Mouse (Mus musculus) MEL (cell line): ENCODE results near the gene Paqr4. TPM values are rescaled to one million over a fixed set of nuclear protein-coding genes. Genes with fewer than 3 reads are reported as not detected.

Source experiments
- DNase-seq: peaks from one replicate; pipeline ENCODE4 v3.0.0; 2011; ENCODE audit warnings: low read depth, low spot score
- H3K27ac ChIP-seq: 2 replicates; pipeline ENCODE4 v1.5.1; 2012; ENCODE audit warnings: low read depth, mild to moderate bottlenecking, control low read depth, low read length, moderate library complexity; ENCODE audit not compliant: control insufficient read depth
- H3K27me3 ChIP-seq, 2 experiments: fragments of 150-350 bp in 1 of 2; sonication (generic) in 1 of 2; 2 replicates each; pipeline ENCODE4 v1.6.1; 2012; ENCODE audit warnings: low read length in 2 of 2, mild to moderate bottlenecking in 2 of 2, improper control_type of control experiment in 1 of 2, moderate library complexity in 1 of 2; ENCODE audit not compliant: insufficient read depth in 2 of 2, control insufficient read depth in 1 of 2
- H3K36me3 ChIP-seq, 2 experiments: 2 replicates each; pipeline ENCODE4 v1.6.1; 2012 to 2014; ENCODE audit warnings: low read length in 2 of 2, improper control_type of control experiment in 1 of 2, inconsistent platforms in 1 of 2, mild to moderate bottlenecking in 1 of 2; ENCODE audit not compliant: insufficient read depth in 2 of 2, control insufficient read depth in 1 of 2
- H3K4me1 ChIP-seq, 2 experiments: fragments of 150-350 bp in 1 of 2; sonication (generic) in 1 of 2; 2 replicates each; pipeline ENCODE4 v1.6.1; 2012; ENCODE audit warnings: low read length in 2 of 2, improper control_type of control experiment in 1 of 2, mild to moderate bottlenecking in 1 of 2; ENCODE audit not compliant: insufficient read depth in 2 of 2, control insufficient read depth in 1 of 2
- H3K4me3 ChIP-seq, 2 experiments: fragments of 150-350 bp in 1 of 2; sonication (generic) in 1 of 2; 2 replicates each; pipeline ENCODE4 v1.5.1; 2012; ENCODE audit warnings: low read depth in 2 of 2, low read length in 2 of 2, mild to moderate bottlenecking in 2 of 2, moderate library complexity in 2 of 2, control low read depth in 1 of 2, improper control_type of control experiment in 1 of 2; ENCODE audit not compliant: control insufficient read depth in 1 of 2, insufficient read depth in 1 of 2
- H3K79me2 ChIP-seq: 2 replicates; pipeline ENCODE4 v1.6.1; 2012; ENCODE audit warnings: mild to moderate bottlenecking, low read length, moderate library complexity; ENCODE audit not compliant: control insufficient read depth, poor library complexity, insufficient read depth
- H3K9ac ChIP-seq: 2 replicates; pipeline ENCODE4 v1.6.1; 2012; ENCODE audit warnings: low read depth, mild to moderate bottlenecking, control low read depth, low read length, moderate library complexity; ENCODE audit not compliant: control insufficient read depth, poor library complexity, severe bottlenecking
- H3K9me3 ChIP-seq: fragments of 150-350 bp; sonication (generic); replicated peaks from 2 replicates; pipeline ENCODE4 v1.6.1; 2012; ENCODE audit warnings: mild to moderate bottlenecking, low read length, improper control_type of control experiment, moderate library complexity; ENCODE audit not compliant: insufficient read depth
- BHLHE40 ChIP-seq: IDR thresholded peaks from 2 replicates; pipeline ENCODE4 v1.6.1; 2012; ENCODE audit warnings: low read depth, mild to moderate bottlenecking, inconsistent platforms, low read length, improper control_type of control experiment, borderline replicate concordance
- CHD1 ChIP-seq: IDR thresholded peaks from 2 replicates; pipeline ENCODE4 v1.6.1; 2012; ENCODE audit warnings: low read depth, mild to moderate bottlenecking, inconsistent platforms, low read length, improper control_type of control experiment
- CHD2 ChIP-seq: IDR thresholded peaks from 2 replicates; pipeline ENCODE4 v1.6.1; 2011; ENCODE audit warnings: low read length, improper control_type of control experiment
- HCFC1 ChIP-seq: IDR thresholded peaks from 2 replicates; pipeline ENCODE4 v1.6.1; 2012; ENCODE audit warnings: low read depth, mild to moderate bottlenecking, inconsistent platforms, low read length, improper control_type of control experiment, moderate library complexity
- KAT2A ChIP-seq: conservative IDR thresholded peaks from 2 replicates; pipeline ENCODE4 v1.6.1; 2012; ENCODE audit warnings: low read depth, low read length, improper control_type of control experiment, inconsistent platforms
- MAX ChIP-seq: IDR thresholded peaks from 2 replicates; pipeline ENCODE4 v1.6.1; 2011; ENCODE audit warnings: low read length, improper control_type of control experiment
- MAZ ChIP-seq: IDR thresholded peaks from 2 replicates; pipeline ENCODE4 v1.6.1; 2012; ENCODE audit warnings: low read depth, mild to moderate bottlenecking, inconsistent platforms, low read length, improper control_type of control experiment
- MEF2A ChIP-seq: IDR thresholded peaks from 2 replicates; pipeline ENCODE4 v1.6.1; 2014; ENCODE audit warnings: low read depth, mild to moderate bottlenecking, inconsistent platforms, low read length, improper control_type of control experiment; ENCODE audit not compliant: poor library complexity, insufficient replicate concordance, severe bottlenecking; ENCODE audit errors: extremely low read depth
- MXI1 ChIP-seq: IDR thresholded peaks from 2 replicates; pipeline ENCODE4 v1.6.1; 2011; ENCODE audit warnings: mild to moderate bottlenecking, low read depth, low read length, improper control_type of control experiment
- MYB ChIP-seq: IDR thresholded peaks from 2 replicates; pipeline ENCODE4 v1.6.1; 2011; ENCODE audit warnings: mild to moderate bottlenecking, low read depth, low read length, improper control_type of control experiment
- MYC ChIP-seq: IDR thresholded peaks from 2 replicates; pipeline ENCODE4 v1.6.1; 2011; ENCODE audit warnings: low read depth, mild to moderate bottlenecking, low read length, improper control_type of control experiment, moderate library complexity
- NELFE ChIP-seq: IDR thresholded peaks from 2 replicates; pipeline ENCODE4 v1.6.1; 2011; ENCODE audit warnings: low read depth, low read length, improper control_type of control experiment
- NRF1 ChIP-seq: IDR thresholded peaks from 2 replicates; pipeline ENCODE4 v1.6.1; 2014; ENCODE audit warnings: low read depth, mild to moderate bottlenecking, inconsistent platforms, low read length, improper control_type of control experiment, moderate library complexity; ENCODE audit not compliant: poor library complexity, insufficient read depth, severe bottlenecking
- RAD21 ChIP-seq: IDR thresholded peaks from 2 replicates; pipeline ENCODE4 v1.6.1; 2011; ENCODE audit warnings: mild to moderate bottlenecking, low read depth, low read length, improper control_type of control experiment
- TAL1 ChIP-seq: IDR thresholded peaks from 2 replicates; pipeline ENCODE4 v1.6.1; 2012; ENCODE audit warnings: mild to moderate bottlenecking, inconsistent platforms, low read length, moderate library complexity, mixed read lengths
- TBP ChIP-seq: IDR thresholded peaks from 2 replicates; pipeline ENCODE4 v1.8.0; 2011; ENCODE audit warnings: low read depth, low read length, improper control_type of control experiment
- UBTF ChIP-seq: IDR thresholded peaks from 2 replicates; pipeline ENCODE4 v1.6.1; 2012; ENCODE audit warnings: low read depth, mild to moderate bottlenecking, inconsistent platforms, low read length, improper control_type of control experiment, moderate library complexity, borderline replicate concordance; ENCODE audit not compliant: insufficient read depth
- USF1 ChIP-seq: IDR thresholded peaks from 2 replicates; pipeline ENCODE4 v1.6.1; 2014; ENCODE audit warnings: low read depth, mild to moderate bottlenecking, inconsistent platforms, low read length, improper control_type of control experiment, moderate library complexity
- USF2 ChIP-seq, 2 experiments: IDR thresholded peaks; 2 replicates each; pipeline ENCODE4 v1.6.1; 2011 to 2012; ENCODE audit warnings: improper control_type of control experiment in 2 of 2, low read length in 2 of 2, borderline replicate concordance in 1 of 2, inconsistent platforms in 1 of 2, low read depth in 1 of 2, mild to moderate bottlenecking in 1 of 2; ENCODE audit not compliant: insufficient read depth in 1 of 2
- ZKSCAN1 ChIP-seq: IDR thresholded peaks from 2 replicates; pipeline ENCODE4 v1.6.1; 2012; ENCODE audit warnings: low read depth, mild to moderate bottlenecking, inconsistent platforms, low read length, improper control_type of control experiment, moderate library complexity
- ZMIZ1 ChIP-seq: IDR thresholded peaks from 2 replicates; pipeline ENCODE4 v1.6.1; 2012; ENCODE audit warnings: low read depth, mild to moderate bottlenecking, inconsistent platforms, low read length, improper control_type of control experiment, moderate library complexity
- polyA plus RNA-seq, 2 experiments: library from polyadenylated mRNA; stranded (reverse) in 1 of 2; unstranded in 1 of 2; fragments of >175 nt in 1 of 2; fragments of >200 nt in 1 of 2; gene quantifications; 2 replicates each; pipeline versions ENCODE4 v1.2.1 to v1.2.4; 2012; ENCODE audit warnings: low replicate concordance in 2 of 2, low read depth in 1 of 2; ENCODE audit not compliant: insufficient read length in 2 of 2, insufficient read depth in 1 of 2, missing spikeins in 1 of 2
- total RNA-seq: library from RNA; depleted of rRNA; stranded (reverse); fragments of 300-350 nt; gene quantifications from 2 replicates; pipeline ENCODE4 v1.2.3, GENCODE M21; 2012

Paqr4 gene
- total and polyA plus RNA-seq, 3 experiments: 6.5 to 10.7 TPM; not detected in 1

DNA sequence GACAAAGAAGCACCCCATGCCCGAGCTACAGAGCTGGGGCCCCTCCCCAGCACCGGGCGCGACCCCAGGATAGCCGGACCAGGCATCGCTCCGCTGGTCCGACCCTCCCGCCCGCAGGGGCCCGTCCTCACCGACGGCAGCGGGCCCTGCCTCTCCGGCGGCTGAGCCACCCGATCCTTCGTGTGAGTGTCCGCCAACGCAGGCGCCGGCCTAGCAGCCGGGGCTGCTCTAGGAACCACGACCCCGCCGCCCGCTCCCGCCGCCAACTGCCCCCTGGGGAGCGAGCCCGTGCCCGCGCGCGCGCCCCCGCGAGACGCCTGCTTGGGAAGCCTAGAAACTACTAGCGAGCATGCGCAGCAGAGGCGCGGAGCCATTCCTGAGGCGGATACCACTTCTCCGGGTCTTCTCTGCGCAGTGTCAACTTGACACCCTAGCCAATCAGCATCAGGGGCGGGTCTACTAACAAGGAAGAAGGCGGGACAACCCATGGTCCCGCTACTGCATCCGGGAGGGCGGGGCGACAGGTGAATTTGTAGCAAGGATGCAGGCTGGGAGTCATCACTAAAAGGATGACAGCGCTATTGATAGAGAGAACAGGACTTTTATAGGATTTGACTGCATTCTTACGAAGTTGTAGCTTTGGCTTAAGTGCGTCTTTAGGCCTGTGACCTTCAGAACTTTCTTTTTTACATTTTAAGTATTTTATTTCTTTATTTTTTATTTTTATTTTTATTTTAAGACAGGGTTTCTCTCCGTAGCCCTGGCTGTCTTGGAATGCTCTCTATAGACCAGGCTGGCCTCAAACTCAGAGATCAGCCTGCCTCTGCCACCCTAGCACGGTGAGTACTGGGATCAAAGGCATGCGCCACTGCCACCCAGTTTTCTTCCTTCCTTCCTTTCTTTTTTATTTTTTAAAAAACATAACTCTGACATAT is 30.9 kb upstream of the Paqr4 start, which contains the start of gene Flywch1 (continued):
- TF ChIP-seq TAL1: no peak
- TF ChIP-seq NRF1: peak; percentile 92
- no peak for TF ChIP-seq KAT2A
- TF ChIP-seq ZKSCAN1: no peak
- TF ChIP-seq MAZ: 0 out of 2 replicates have a peak, but pooled peaks have one; percentile 15
- 0 out of 2 replicates have a peak, but pooled peaks have one; percentile 14 for TF ChIP-seq MXI1
- no peak for TF ChIP-seq MYB
- TF ChIP-seq MAX: no peak
- no peak for TF ChIP-seq USF2 (IDR thresholded peaks at IDR 0.05; ENCODE audit: borderline replicate concordance in 1 of 2, insufficient read depth in 1 of 2, low read depth in 1 of 2, low read length in 2 of 2)
- TF ChIP-seq CHD2: no peak
- no peak for TF ChIP-seq USF1
- TF ChIP-seq UBTF: no peak
- peak; percentile 84 for TF ChIP-seq HCFC1
- no peak for TF ChIP-seq ZMIZ1
- TF ChIP-seq NELFE: peak; percentile 75
- TF ChIP-seq TBP: peak; percentile 74

DNA sequence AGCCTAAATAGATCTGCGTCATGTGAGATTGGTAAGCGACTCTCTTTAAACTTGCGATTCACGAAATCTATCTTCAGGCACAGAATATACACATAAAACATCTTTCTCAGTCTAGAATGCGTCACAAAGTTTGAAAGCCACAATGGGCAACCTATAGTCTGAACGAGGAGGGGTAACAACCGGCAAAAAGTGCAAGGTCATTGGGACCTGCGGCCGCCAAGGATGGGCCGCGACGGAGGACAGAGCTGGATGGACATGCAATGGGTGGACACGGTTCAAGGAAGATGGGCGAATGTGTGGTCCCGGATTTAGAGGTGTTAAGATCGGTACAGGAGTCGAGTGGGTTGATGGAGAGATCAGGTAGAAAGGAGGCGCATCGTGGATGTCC is 30.2 kb upstream of the Paqr4 start:
- peak; percentile 54 for DNase-seq
- H3K36me3 ChIP-seq: peaks cover 0 to 6% of the 10 kb centered on the region in 2 experiments; a peak in 2 of 4 replicates
- peak overlapping the region; percentile 87 for H3K9ac ChIP-seq
- no peaks in the 10 kb centered on the region for H3K27me3 ChIP-seq
- peak overlapping the region; percentile 50 to 83 for H3K4me3 ChIP-seq
- no peaks in the 10 kb centered on the region for H3K9me3 ChIP-seq
- no peak overlapping the region for H3K27ac ChIP-seq
- H3K4me1 ChIP-seq: peaks cover 0 to 2% of the 10 kb centered on the region in 2 experiments; a peak in 1 of 4 replicates
- H3K79me2 ChIP-seq: peaks cover 2% of the 10 kb centered on the region; the same call in 1 of the 2 replicates
- no peak for TF ChIP-seq ZMIZ1
- no peak for TF ChIP-seq MEF2A
- TF ChIP-seq TAL1: no peak
- no peak for TF ChIP-seq MYC
- no peak for TF ChIP-seq RAD21
- no peak for TF ChIP-seq CHD1
- no peak for TF ChIP-seq MAX
- no peak for TF ChIP-seq NRF1
- no peak for TF ChIP-seq KAT2A
- no peak for TF ChIP-seq TBP
- TF ChIP-seq MYB: no peak
- no peak for TF ChIP-seq BHLHE40
- TF ChIP-seq, all 39 proteins: peak for 0
